Mouse (Mus musculus) forebrain, postnatal 0 days (tissue): ENCODE measurements around the gene Ift46. TPM values are rescaled to one million over a fixed set of nuclear protein-coding genes. Genes with fewer than 3 reads are reported as not detected.

Source experiments
- ATAC-seq: fragments of 200-750 bp; cut with Nextera tagmentation; 2 replicates; pipeline ENCODE4 v1.8.0; 2017; ENCODE audit warnings: mild to moderate bottlenecking, moderate library complexity
- DNase-seq: peaks from one replicate; pipeline ENCODE4 v3.0.0-alpha.2; 2015
- H3K27ac ChIP-seq: fragments of 300-500 bp; sonication (generic); 2 replicates; pipeline ENCODE4 v1.5.1; 2014; ENCODE audit warnings: low read depth, mild to moderate bottlenecking, antibody characterized with exemption, low read length, moderate library complexity, mixed read lengths
- H3K27me3 ChIP-seq: fragments of 300-500 bp; sonication (generic); 2 replicates; pipeline ENCODE4 v1.6.1; 2014; ENCODE audit warnings: mild to moderate bottlenecking, low read length, mixed read lengths; ENCODE audit not compliant: insufficient read depth
- H3K36me3 ChIP-seq: fragments of 300-500 bp; sonication (generic); 2 replicates; pipeline ENCODE4 v1.6.1; 2014; ENCODE audit warnings: mild to moderate bottlenecking, moderate library complexity; ENCODE audit not compliant: insufficient read depth
- H3K4me1 ChIP-seq: fragments of 300-500 bp; sonication (generic); 2 replicates; pipeline ENCODE4 v1.6.1; 2014; ENCODE audit warnings: antibody characterized with exemption; ENCODE audit not compliant: insufficient read depth
- H3K4me2 ChIP-seq: fragments of 300-500 bp; sonication (generic); 2 replicates; pipeline ENCODE4 v1.6.1; 2014; ENCODE audit warnings: low read depth, mild to moderate bottlenecking, moderate library complexity
- H3K4me3 ChIP-seq: fragments of 300-500 bp; sonication (generic); 2 replicates; pipeline ENCODE4 v1.5.1; 2014; ENCODE audit warnings: low read depth, low read length, mixed read lengths
- H3K9ac ChIP-seq: fragments of 300-500 bp; sonication (generic); 2 replicates; pipeline ENCODE4 v1.6.1; 2014; ENCODE audit warnings: mild to moderate bottlenecking
- H3K9me3 ChIP-seq: fragments of 300-500 bp; sonication (generic); 2 replicates; pipeline ENCODE4 v1.6.1; 2016; ENCODE audit warnings: low read length
- CTCF ChIP-seq: sonication (generic); IDR thresholded peaks from 2 replicates; pipeline ENCODE4 v1.5.1; 2016; ENCODE audit warnings: antibody characterized with exemption, control low read depth, low read depth
- WGBS: fragments of 180-500 bp; shearing (Covaris S2); extraction: QIAGEN DNeasy Blood & Tissue Kit; methylation state at CpG from one replicate; pipeline ENCODE4 v1.1.7; 2014; 5-methylcytosine and 5-hydroxymethylcytosine counted together
- polyA plus RNA-seq: library from polyadenylated mRNA; unstranded; fragments of >200 nt; fragmentation: Nextera tagmentation; extraction: Ambion mirVana; gene quantifications from 2 replicates; pipeline ENCODE4 v1.2.1, GENCODE M21; 2015
- total RNA-seq: library from RNA; depleted of rRNA; stranded (reverse); fragments of >200 nt; gene quantifications from 2 replicates; pipeline ENCODE4 v1.2.3, GENCODE M21; 2014

Ift46 gene
- total and polyA plus RNA-seq, 2 experiments from 2014 or later, result 67.0 to 158 TPM

- H3K9ac ChIP-seq, result no peak overlapping the region
- ATAC-seq, result no peak
- peaks cover 4% of the 10 kb centered on the region; the same call in 1 of the 2 replicates for H3K4me1 ChIP-seq
- TF ChIP-seq CTCF, result no peak
- no peak overlapping the region for H3K4me2 ChIP-seq
- DNase-seq, result no peak
- H3K9me3 ChIP-seq, result no peaks in the 10 kb centered on the region
- H3K36me3 ChIP-seq, result no peaks in the 10 kb centered on the region
- WGBS, result 62% methylated on average over 5 of the region's 5 CpGs
- H3K27ac ChIP-seq, result no peak overlapping the region
- no peaks in the 10 kb centered on the region for H3K27me3 ChIP-seq
- H3K4me3 ChIP-seq, result no peak overlapping the region
These were observed 40.3 kb upstream of the Ift46 start for GRCm38 (mm10) chr9:44727441-44727840.

- no peaks in the 10 kb centered on the region for H3K9me3 ChIP-seq
- H3K27ac ChIP-seq, result no peak overlapping the region
- 0 out of 2 replicates have a peak, but pooled peaks cover 7% of the 10 kb centered on the region for H3K4me1 ChIP-seq
- TF ChIP-seq CTCF, result no peak
- no peak overlapping the region for H3K9ac ChIP-seq
- WGBS, result 76% methylated on average over 5 of the region's 5 CpGs
- ATAC-seq (no peak), DNase-seq (no peak)
- H3K27me3 ChIP-seq, result no peaks in the 10 kb centered on the region
- H3K4me3 ChIP-seq, result no peak overlapping the region
- no peak overlapping the region for H3K4me2 ChIP-seq
- H3K36me3 ChIP-seq, result no peaks in the 10 kb centered on the region
These were observed 35.6 kb upstream of the Ift46 start for GRCm38 (mm10) chr9:44732130-44732549.

- 67% methylated on average over 12 of the region's 12 CpGs for WGBS
- H3K4me3 ChIP-seq, result peak overlapping the region; percentile 54
- TF ChIP-seq CTCF, result no peak
- H3K9ac ChIP-seq, result no peak overlapping the region
- peak overlapping the region; percentile 96 for H3K4me2 ChIP-seq
- DNase-seq (no peak), ATAC-seq (no peak)
- H3K4me1 ChIP-seq, result 0 out of 2 replicates have a peak, but pooled peaks cover 7% of the 10 kb centered on the region
- H3K27me3 ChIP-seq, result no peaks in the 10 kb centered on the region
- no peak overlapping the region; the same call in 1 of the 2 replicates for H3K27ac ChIP-seq
- no peaks in the 10 kb centered on the region for H3K36me3 ChIP-seq
- H3K9me3 ChIP-seq, result no peaks in the 10 kb centered on the region
These were observed 34.7 kb upstream of the Ift46 start for GRCm38 (mm10) chr9:44732921-44733530.

GRCm38 (mm10) chr9:44733671-44734523 lies 33.8 kb upstream of the Ift46 start:
- H3K36me3 ChIP-seq, result no peaks in the 10 kb centered on the region
- no peaks in the 10 kb centered on the region for H3K27me3 ChIP-seq
- H3K4me1 ChIP-seq, result 0 out of 2 replicates have a peak, but pooled peaks cover 7% of the 10 kb centered on the region
- ATAC-seq (peak; percentile 53), DNase-seq (peak; percentile 33)
- TF ChIP-seq CTCF, result no peak
- H3K9me3 ChIP-seq, result no peaks in the 10 kb centered on the region
- H3K27ac ChIP-seq, result peak overlapping the region; percentile 10; the same call in 1 of the 2 replicates
- H3K4me3 ChIP-seq, result peak overlapping the region; percentile 54
- WGBS, result under 1% methylated on average over 79 of the region's 79 CpGs
- peak overlapping the region; percentile 46 for H3K9ac ChIP-seq
- H3K4me2 ChIP-seq, result peak overlapping the region; percentile 96

- Histone ChIP-seq H3K9ac (peak within 1 kb of the TSS; percentile 46), H3K27ac (peak within 1 kb of the TSS; percentile 10; the same call in 1 of the 2 replicates), H3K4me1 (0 out of 2 replicates have a peak, but pooled peaks cover 7% of the 10 kb centered on the region), H3K4me3 (peak within 1 kb of the TSS; percentile 54), H3K4me2 (peak within 1 kb of the TSS; percentile 96), H3K27me3 (no peaks in the 10 kb centered on the region), H3K9me3 (no peaks in the 10 kb centered on the region), H3K36me3 (no peaks in the 10 kb centered on the region)
- 2% methylated on average over 47 of the region's 47 CpGs for WGBS
- TF ChIP-seq CTCF, result peak; percentile 43
- DNase-seq, result peak; percentile 44
- peak; percentile 69 for ATAC-seq
These were observed 32.9 kb upstream of the Ift46 start, which contains the start of gene Phldb1 for GRCm38 (mm10) chr9:44734524-44735494. Gene Phldb1 (minus strand): TSS chr9:44735198.

GRCm38 (mm10) chr9:44735886-44736285 lies 31.8 kb upstream of the Ift46 start:
- ATAC-seq, result no peak
- Histone ChIP-seq H3K27ac (no peak overlapping the region), H3K9me3 (no peaks in the 10 kb centered on the region), H3K4me1 (0 out of 2 replicates have a peak, but pooled peaks cover 7% of the 10 kb centered on the region), H3K4me3 (no peak overlapping the region), H3K4me2 (no peak overlapping the region), H3K27me3 (no peaks in the 10 kb centered on the region), H3K9ac (no peak overlapping the region), H3K36me3 (no peaks in the 10 kb centered on the region)
- no peak for TF ChIP-seq CTCF
- DNase-seq, result no peak
- 83% methylated on average over 6 of the region's 6 CpGs for WGBS
